Mouse (Mus musculus) kidney, adult 8-10 months (tissue): ENCODE measurements around the gene Lcmt2.
A peak's percentile ranks its signal among the peaks of the same experiment; 100 is the strongest.

ENCODE experiments used
- DNase-seq, 2 experiments: peaks; one replicate each; pipeline ENCODE4 v3.0.0; 2022

Gene Lcmt2

DNA sequence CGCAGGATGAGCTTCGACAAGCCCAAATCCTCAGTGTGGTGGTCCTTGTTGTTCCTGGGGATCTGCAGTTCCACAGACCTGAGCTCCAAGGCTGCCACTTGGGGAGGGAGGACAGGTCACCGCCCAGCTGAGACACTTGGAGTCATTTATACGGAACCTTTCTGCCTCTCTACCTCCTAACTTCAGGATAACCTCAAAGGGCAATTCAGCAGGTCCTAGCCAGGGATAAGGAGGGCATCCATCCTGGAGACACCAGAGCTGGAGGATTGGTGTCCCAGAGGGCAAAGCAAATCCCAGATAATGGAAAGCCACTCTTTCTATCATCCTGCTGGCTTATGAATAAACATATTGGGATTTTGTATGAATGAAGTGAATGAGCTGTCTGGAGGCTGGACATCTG lies 30.8 kb downstream of the Lcmt2 start, which contains the start of gene Tgm7:
TSS of gene Tgm7 (minus strand) at position 101 of the 400 bp plus-strand sequence.
- no peak for DNase-seq

DNA sequence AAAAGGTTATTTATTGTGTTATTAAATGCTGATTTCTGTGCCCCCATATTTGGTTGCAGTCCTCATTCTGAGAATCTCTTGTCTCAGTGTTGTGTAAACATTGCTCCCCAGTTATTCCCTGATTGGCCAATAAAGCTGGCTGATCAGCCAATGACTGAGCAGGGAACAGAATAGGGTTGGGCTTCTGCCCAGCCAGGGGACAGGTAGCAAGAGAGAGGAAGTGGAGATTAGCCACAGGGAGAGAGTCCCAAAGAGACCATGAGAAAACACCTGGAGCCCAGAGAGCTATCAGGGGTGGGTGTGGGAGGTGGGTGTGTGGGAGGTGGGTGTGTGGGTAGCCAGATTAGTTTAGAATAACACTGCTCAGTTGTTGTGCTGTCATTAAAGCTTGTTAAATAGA lies 34.5 kb downstream of the Lcmt2 start:
- no peak for DNase-seq

DNA sequence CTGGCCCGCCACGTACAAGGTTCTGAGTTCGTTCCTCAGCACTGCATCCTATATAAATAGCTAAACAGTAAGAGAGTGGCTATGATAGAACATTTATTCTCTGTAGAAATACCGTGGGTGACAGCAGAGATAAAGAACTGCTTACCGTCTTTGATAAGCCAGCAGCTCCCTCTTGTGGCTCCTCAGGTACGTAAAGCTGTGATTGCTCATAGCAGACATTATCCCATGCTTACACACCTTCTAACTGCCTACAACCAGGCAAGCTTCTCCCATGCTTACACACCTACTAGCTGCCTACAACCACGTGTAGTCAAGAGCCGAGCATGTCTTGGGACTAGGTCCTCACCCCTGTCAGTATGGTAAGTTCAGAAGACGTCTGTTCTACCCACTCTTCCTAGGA lies 38.4 kb downstream of the Lcmt2 start:
- peak; percentile 63 to 80 for DNase-seq

DNA sequence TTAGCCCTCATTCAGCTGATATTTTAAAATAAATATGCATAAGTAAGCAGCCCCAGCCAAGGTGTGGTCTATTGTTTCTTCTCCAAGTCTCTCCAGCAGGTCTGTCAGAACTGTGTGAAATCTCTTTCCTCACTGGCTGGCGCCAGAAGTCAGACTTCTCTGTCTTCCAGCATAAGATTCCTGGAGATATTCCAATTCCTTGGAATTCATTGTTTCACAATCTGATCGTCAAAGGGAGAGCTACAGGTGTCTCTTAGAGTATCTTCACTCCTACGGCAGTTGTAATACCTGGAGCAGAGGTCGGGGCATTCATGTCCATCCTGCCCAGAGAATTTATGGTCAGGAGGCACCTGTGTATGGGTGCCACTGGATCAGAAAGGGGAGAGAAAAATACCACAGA lies 50.7 kb downstream of the Lcmt2 start:
- no peak for DNase-seq

DNA sequence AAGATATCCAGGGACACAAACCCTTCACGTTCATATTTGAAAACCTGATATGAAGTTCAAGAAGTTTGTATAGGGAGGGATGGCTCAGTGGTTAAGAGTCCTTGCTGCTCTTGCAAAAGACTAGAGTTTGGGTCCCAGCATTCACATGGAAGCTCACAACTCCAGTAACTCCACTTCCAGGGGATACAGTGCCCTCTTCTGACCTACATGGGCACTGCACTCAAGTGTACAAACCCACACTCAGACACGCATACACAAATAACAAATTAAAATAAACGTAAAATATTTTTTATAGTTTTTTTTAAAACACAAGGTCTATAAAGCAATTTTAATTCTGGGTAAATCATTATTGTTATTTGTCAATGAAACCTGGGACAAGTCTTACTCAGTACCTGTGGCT lies 51.9 kb downstream of the Lcmt2 start:
- no peak for DNase-seq

DNA sequence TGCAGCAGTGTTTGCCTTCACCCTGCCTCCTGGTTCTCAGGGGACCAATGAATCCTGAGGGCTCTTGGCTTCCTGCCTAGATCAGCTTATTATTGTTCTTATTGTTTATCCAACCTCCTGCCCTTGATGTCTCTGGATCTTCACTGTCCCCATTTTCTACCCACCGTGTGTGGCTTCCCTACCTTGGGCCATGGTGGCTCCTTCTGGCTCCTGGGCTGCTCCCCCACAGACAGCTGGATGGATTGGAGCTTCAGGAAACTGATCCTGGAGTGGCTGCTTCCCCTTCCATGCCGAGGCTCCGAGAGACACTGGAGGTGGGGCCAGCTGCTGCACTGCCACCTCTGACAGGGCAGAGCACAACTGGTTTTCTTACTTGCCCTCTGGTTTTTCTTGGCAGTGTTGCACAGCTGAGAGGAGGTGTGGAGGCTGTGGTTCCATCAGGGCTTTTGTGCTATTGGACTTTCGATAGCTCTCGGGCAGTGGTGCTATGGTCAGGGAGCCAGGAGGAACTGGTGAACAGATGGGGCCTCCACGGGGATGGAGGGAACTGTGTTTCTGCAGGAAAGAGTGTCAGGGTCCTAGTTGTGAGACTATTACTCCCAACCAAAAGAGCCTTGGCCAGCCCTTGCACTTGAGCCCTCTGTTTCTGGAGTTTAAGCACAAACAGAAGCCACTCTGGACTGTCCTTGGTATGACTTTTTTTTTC lies 54.8 kb downstream of the Lcmt2 start, which contains the start of gene Tgm5:
TSS of gene Tgm5 (minus strand) at position 362 of the 706 bp plus-strand sequence.
- DNase-seq: no peak

DNA sequence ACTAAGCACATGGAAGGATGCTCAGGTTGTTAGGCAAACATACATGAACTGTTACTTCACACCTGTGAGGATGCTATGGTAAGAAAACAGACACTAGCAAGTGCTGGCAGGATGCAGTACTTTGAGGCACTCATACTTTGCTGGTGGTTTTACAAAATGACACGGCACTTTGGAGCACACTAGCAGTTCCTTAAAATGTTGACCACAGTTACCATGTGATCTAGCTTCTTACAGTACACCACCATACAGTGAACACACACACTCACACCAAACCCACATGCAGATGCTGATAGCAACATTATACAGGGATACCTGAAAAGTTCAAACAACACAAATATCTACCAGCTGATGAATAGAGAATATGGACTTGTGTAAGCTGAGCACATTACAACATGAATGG lies 57.8 kb downstream of the Lcmt2 start:
- no peak for DNase-seq
